Mouse (Mus musculus) 416B (cell line): ENCODE results near the gene Ankrd28.
A peak's percentile ranks its signal among the peaks of the same experiment; 100 is the strongest.
"Not testable (repeated sequence)": the region's sequence is repeated elsewhere in the genome, so short reads cannot be mapped to it uniquely, and the experiment has no call there.

Experiments used
- DNase-seq: peaks from one replicate; pipeline ENCODE4 v3.0.0; 2011; ENCODE audit warnings: low read depth

Ankrd28 gene

GRCm38 (mm10) chr14:31793979-31794775 is 36.3 kb downstream of the Ankrd28 start:
- DNase-seq: peak; percentile 62

- DNase-seq: peak; percentile 69
Observed at GRCm38 (mm10) chr14:31790797-31791196, 39.7 kb downstream of the Ankrd28 start.

- DNase-seq: no peak
Observed at GRCm38 (mm10) chr14:31786906-31787305, 43.5 kb downstream of the Ankrd28 start.

- peak; percentile 92 for DNase-seq
Observed at GRCm38 (mm10) chr14:31785681-31786080, 44.8 kb downstream of the Ankrd28 start.

GRCm38 (mm10) chr14:31784975-31785374 is 45.5 kb downstream of the Ankrd28 start:
- DNase-seq: no peak

- DNase-seq: peak; percentile 95
Observed at GRCm38 (mm10) chr14:31781309-31782049, 49.0 kb downstream of the Ankrd28 start.

- DNase-seq: peak; percentile 72
Observed at GRCm38 (mm10) chr14:31780412-31781233, 49.8 kb downstream of the Ankrd28 start.

GRCm38 (mm10) chr14:31773518-31773917 is 56.9 kb downstream of the Ankrd28 start:
- no peak for DNase-seq

GRCm38 (mm10) chr14:31772251-31772650 is 58.2 kb downstream of the Ankrd28 start:
- DNase-seq: no peak

GRCm38 (mm10) chr14:31768531-31768930 is 61.9 kb downstream of the Ankrd28 start:
- DNase-seq: peak; percentile 84

- no peak for DNase-seq
Observed at GRCm38 (mm10) chr14:31764083-31764482, 66.4 kb downstream of the Ankrd28 start.

- peak; percentile 89 for DNase-seq
Observed at GRCm38 (mm10) chr14:31761727-31762126, 68.7 kb downstream of the Ankrd28 start.

GRCm38 (mm10) chr14:31759195-31759594 is 71.3 kb downstream of the Ankrd28 start:
- DNase-seq: no peak

GRCm38 (mm10) chr14:31758410-31758809 is 72.0 kb downstream of the Ankrd28 start:
- not testable (repeated sequence) for DNase-seq

GRCm38 (mm10) chr14:31748239-31748873 is 82.1 kb downstream of the Ankrd28 start:
- DNase-seq: no peak

GRCm38 (mm10) chr14:31742523-31742922 is 87.9 kb downstream of the Ankrd28 start:
- no peak for DNase-seq

GRCm38 (mm10) chr14:31734811-31735210 is 95.6 kb downstream of the Ankrd28 start:
- DNase-seq: no peak

GRCm38 (mm10) chr14:31727522-31727921 is 102.9 kb downstream of the Ankrd28 start:
- no peak for DNase-seq

- DNase-seq: no peak
Observed at GRCm38 (mm10) chr14:31722746-31723145, 107.7 kb downstream of the Ankrd28 start.

- DNase-seq: peak; percentile 25
Observed at GRCm38 (mm10) chr14:31721256-31721655, 109.2 kb downstream of the Ankrd28 start.

- DNase-seq: no peak
Observed at GRCm38 (mm10) chr14:31718332-31718731, 112.1 kb downstream of the Ankrd28 start.

- DNase-seq: no peak
Observed at GRCm38 (mm10) chr14:31717360-31717759, 113.1 kb downstream of the Ankrd28 start.
